Mouse (Mus musculus) heart, embryonic 10.5 days (tissue): ENCODE measurements around the gene Zmynd10. TPM values are rescaled to one million over a fixed set of nuclear protein-coding genes. Genes with fewer than 3 reads are reported as not detected.

Experiments used
- DNase-seq: peaks from one replicate; pipeline ENCODE4 v3.0.0-alpha.2; 2017; ENCODE audit warnings: low spot score
- H3K27ac ChIP-seq: fragments of 300-500 bp; sonication (generic); 2 replicates; pipeline ENCODE4 v1.5.1; 2016; ENCODE audit warnings: mild to moderate bottlenecking
- H3K27me3 ChIP-seq: fragments of 300-500 bp; sonication (generic); 2 replicates; pipeline ENCODE4 v1.6.1; 2016; ENCODE audit warnings: mild to moderate bottlenecking; ENCODE audit not compliant: poor library complexity, insufficient read depth, severe bottlenecking
- H3K36me3 ChIP-seq: fragments of 300-500 bp; sonication (generic); 2 replicates; pipeline ENCODE4 v1.6.1; 2016; ENCODE audit warnings: mild to moderate bottlenecking, moderate library complexity
- H3K4me1 ChIP-seq: fragments of 300-500 bp; sonication (generic); 2 replicates; pipeline ENCODE4 v1.6.1; 2016; ENCODE audit warnings: mild to moderate bottlenecking
- H3K4me3 ChIP-seq: fragments of 300-500 bp; sonication (generic); 2 replicates; pipeline ENCODE4 v1.5.1; 2016; ENCODE audit warnings: mild to moderate bottlenecking, moderate library complexity
- H3K9me3 ChIP-seq: fragments of 300-500 bp; sonication (generic); 2 replicates; pipeline ENCODE4 v1.6.1; 2016; ENCODE audit warnings: mild to moderate bottlenecking, moderate library complexity
- WGBS: fragments of 180-500 bp; shearing (Covaris S2); methylation state at CpG from one replicate; pipeline ENCODE4 v1.1.7; 2016; 5-methylcytosine and 5-hydroxymethylcytosine counted together
- polyA plus RNA-seq: library from polyadenylated mRNA; unstranded; fragments of >200 nt; fragmentation: Nextera tagmentation; extraction: Ambion mirVana; gene quantifications from 2 replicates; pipeline ENCODE4 v1.2.1, GENCODE M21; 2016

The Zmynd10 gene
- polyA plus RNA-seq, 1 experiment from 2014 or later: not detected

DNA sequence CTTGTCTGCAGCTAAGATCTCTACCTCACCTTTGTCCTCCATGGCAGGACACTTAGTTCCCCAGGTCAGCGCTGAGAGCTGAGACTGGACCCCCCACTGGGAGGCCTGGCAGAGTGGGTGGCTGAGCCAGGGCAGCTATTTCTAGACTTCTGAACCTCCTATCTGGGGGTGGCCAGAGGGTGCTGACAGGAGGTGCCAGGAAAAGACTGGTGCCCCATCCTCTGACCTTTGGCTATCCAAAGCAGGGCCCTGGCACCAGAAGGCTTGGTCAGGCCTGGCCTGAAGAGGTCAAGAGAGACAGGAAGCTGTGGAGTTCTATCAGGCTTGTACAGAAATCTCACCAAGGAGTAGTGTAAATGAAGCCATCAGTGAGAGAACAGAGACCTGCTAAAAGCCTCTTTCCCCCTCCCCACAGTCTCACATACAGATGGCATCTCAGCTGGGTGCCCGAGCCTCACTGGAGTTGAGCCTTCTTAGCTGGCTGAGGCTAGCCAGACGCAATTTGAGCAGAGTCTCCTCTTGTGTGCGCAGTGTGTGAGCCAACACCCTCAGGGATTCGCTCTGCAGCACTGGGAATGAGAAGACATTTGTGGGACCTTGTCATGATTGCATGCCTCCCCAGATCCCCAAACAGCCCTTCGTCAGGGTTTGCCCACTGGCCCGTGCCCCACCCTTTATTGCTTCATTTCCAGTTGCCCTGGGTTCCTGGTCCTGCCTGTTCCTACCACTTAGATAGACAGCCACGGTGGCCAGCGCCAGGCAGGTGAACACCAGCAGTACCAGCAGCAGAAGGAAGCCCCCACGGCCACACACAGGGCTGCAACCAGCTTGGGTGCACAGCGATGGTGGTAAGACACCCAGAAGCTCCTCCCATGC is 46.2 kb downstream of the Zmynd10 start:
- 82% methylated on average over 11 of the region's 11 CpGs for WGBS
- no peak for DNase-seq
- 0 out of 2 replicates have a peak overlapping the region, but pooled peaks have one; percentile 9 for H3K4me3 ChIP-seq
- H3K36me3 ChIP-seq: peaks cover 62% of the 10 kb centered on the region
- peaks cover 57% of the 10 kb centered on the region for H3K4me1 ChIP-seq
- H3K27me3 ChIP-seq: peaks cover 7% of the 10 kb centered on the region; the same call in 1 of the 2 replicates
- peak overlapping the region; percentile 42; the same call in 1 of the 2 replicates for H3K27ac ChIP-seq
- H3K9me3 ChIP-seq: no peaks in the 10 kb centered on the region

DNA sequence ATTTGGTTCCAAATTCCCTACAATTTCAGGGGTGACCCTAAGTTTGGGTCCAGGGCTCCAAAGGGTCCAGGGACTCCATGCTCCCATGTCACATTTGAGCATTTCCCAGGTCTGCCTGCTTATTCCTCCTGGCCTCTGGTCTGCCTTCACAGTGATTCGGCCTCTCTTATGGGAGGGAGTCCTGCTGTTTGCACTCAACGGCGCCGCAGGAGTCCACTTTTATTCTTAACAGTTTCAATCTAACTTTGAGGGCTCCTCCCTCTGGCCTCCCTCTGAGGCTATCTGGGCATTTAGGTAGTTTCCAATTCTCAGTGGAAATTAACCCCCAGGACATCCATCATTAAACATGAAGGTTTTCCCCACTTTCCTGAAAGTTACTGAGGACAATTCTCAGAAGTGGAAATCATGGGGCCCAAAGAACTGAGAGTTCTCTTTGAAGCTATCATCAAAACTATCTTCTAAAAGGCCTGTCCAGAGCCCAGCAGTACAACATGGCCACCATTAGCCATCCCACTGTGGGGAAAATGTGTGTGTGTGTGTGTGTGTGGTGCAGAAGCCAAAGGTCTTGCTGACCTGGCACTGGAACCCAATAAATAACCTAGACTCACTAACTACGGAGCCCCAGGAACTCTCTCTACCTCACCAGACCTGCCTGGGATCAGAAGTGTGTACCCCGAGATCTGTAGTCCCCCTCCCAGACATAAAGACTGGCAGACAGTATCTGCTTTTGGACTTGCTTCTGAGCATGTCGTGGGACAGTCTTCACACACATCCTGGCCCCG is 47.4 kb downstream of the Zmynd10 start:
- H3K4me3 ChIP-seq: no peak overlapping the region
- WGBS: 82% methylated on average over 8 of the region's 8 CpGs
- no peaks in the 10 kb centered on the region for H3K9me3 ChIP-seq
- no peak overlapping the region for H3K27ac ChIP-seq
- peaks cover 47% of the 10 kb centered on the region for H3K4me1 ChIP-seq
- no peak for DNase-seq
- peaks cover 18% of the 10 kb centered on the region for H3K27me3 ChIP-seq
- H3K36me3 ChIP-seq: peaks cover 64% of the 10 kb centered on the region

- Histone ChIP-seq H3K27me3 (peaks cover 38% of the 10 kb centered on the region), H3K4me3 (peak overlapping the region; percentile 44), H3K27ac (peak overlapping the region; percentile 88), H3K4me1 (peaks cover 45% of the 10 kb centered on the region), H3K9me3 (no peaks in the 10 kb centered on the region), H3K36me3 (peaks cover 40% of the 10 kb centered on the region)
- 70% methylated on average over 11 of the region's 11 CpGs for WGBS
- no peak for DNase-seq
These were observed 49.8 kb downstream of the Zmynd10 start for GRCm38 (mm10) chr9:107596619-107597569.

DNA sequence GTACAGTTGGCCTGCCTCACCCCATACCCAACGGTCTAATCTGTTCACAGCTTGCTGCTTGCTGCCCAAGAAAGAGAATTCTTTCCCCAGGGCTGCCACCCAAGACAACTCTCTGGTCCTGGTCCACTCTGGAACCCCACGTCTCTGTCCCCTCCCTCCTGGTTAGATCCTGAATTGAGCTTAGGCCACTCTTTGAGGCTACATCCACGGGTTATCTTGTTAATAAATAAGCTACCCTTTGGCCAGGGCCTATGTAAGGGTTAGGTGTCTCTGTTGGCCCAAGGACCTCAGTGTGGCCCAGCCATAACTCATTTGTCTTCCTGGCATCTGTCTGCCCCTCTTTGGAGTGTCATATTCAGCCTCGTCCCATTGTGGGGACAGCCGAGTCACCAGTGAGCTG is 51.3 kb downstream of the Zmynd10 start:
- Histone ChIP-seq H3K4me3 (no peak overlapping the region), H3K4me1 (peaks cover 46% of the 10 kb centered on the region), H3K27ac (0 out of 2 replicates have a peak overlapping the region, but pooled peaks have one; percentile 30), H3K36me3 (peaks cover 25% of the 10 kb centered on the region), H3K9me3 (no peaks in the 10 kb centered on the region), H3K27me3 (peaks cover 46% of the 10 kb centered on the region)
- WGBS: 77% methylated on average over 5 of the region's 5 CpGs
- DNase-seq: no peak

- WGBS: 76% methylated on average over 9 of the region's 9 CpGs
- no peak for DNase-seq
- H3K27ac ChIP-seq: no peak overlapping the region
- H3K4me1 ChIP-seq: peaks cover 50% of the 10 kb centered on the region
- H3K4me3 ChIP-seq: no peak overlapping the region
- peaks cover 57% of the 10 kb centered on the region for H3K27me3 ChIP-seq
- no peaks in the 10 kb centered on the region for H3K9me3 ChIP-seq
- peaks cover 15% of the 10 kb centered on the region; the same call in 1 of the 2 replicates for H3K36me3 ChIP-seq
These were observed 52.3 kb downstream of the Zmynd10 start for GRCm38 (mm10) chr9:107599433-107599832.

- no peak for DNase-seq
- no peak overlapping the region for H3K4me3 ChIP-seq
- peak overlapping the region; percentile 4; the same call in 1 of the 2 replicates for H3K27ac ChIP-seq
- 60% methylated on average over 14 of the region's 14 CpGs for WGBS
- H3K9me3 ChIP-seq: no peaks in the 10 kb centered on the region
- peaks cover 61% of the 10 kb centered on the region for H3K27me3 ChIP-seq
- H3K4me1 ChIP-seq: peaks cover 55% of the 10 kb centered on the region
- H3K36me3 ChIP-seq: peaks cover 11% of the 10 kb centered on the region; the same call in 1 of the 2 replicates
These were observed 52.7 kb downstream of the Zmynd10 start for GRCm38 (mm10) chr9:107599842-107600241.

GRCm38 (mm10) chr9:107600745-107601144 is 53.6 kb downstream of the Zmynd10 start:
- Histone ChIP-seq H3K27me3 (peaks cover 69% of the 10 kb centered on the region), H3K9me3 (no peaks in the 10 kb centered on the region), H3K4me3 (no peak overlapping the region), H3K4me1 (peaks cover 62% of the 10 kb centered on the region), H3K27ac (no peak overlapping the region), H3K36me3 (peaks cover 8% of the 10 kb centered on the region; the same call in 1 of the 2 replicates)
- no peak for DNase-seq
- WGBS: 72% methylated on average over 12 of the region's 12 CpGs

Other genes starting within 250 kb of the Zmynd10 start
- gene Hemk1, start 208.9 kb upstream of the Zmynd10 start, polyA plus RNA-seq: 13.4 and 14.6 TPM in 2 replicates
- 0.74 and 1.2 TPM in 2 replicates for gene 6430571L13Rik, start 206.7 kb upstream of the Zmynd10 start, polyA plus RNA-seq
- gene Cacna2d2, start 147.7 kb upstream of the Zmynd10 start, polyA plus RNA-seq: 6.8 TPM in 2 replicates
- gene Tmem115, start 13.4 kb upstream of the Zmynd10 start, polyA plus RNA-seq: 42.7 and 46.8 TPM in 2 replicates
- 24.1 and 24.5 TPM in 2 replicates for gene Cyb561d2, start 5.1 kb upstream of the Zmynd10 start, polyA plus RNA-seq
- 28.3 and 33.1 TPM in 2 replicates for gene Nprl2, start 5.1 kb upstream of the Zmynd10 start, polyA plus RNA-seq
- gene Rassf1, start 4.3 kb downstream of the Zmynd10 start, polyA plus RNA-seq: 50.5 and 51.7 TPM in 2 replicates
- 64.7 and 70.0 TPM in 2 replicates for gene Tusc2, start 16.0 kb downstream of the Zmynd10 start, polyA plus RNA-seq
- 116 and 128 TPM in 2 replicates for gene Hyal2, start 20.6 kb downstream of the Zmynd10 start, polyA plus RNA-seq
- gene Hyal1, start 29.6 kb downstream of the Zmynd10 start, polyA plus RNA-seq: 4.9 and 6.8 TPM in 2 replicates
- gene Naa80, start 31.6 kb downstream of the Zmynd10 start, polyA plus RNA-seq: 14.8 and 15.3 TPM in 2 replicates
- 0.36 and 0.70 TPM in 2 replicates for gene Hyal3, start 33.5 kb downstream of the Zmynd10 start, polyA plus RNA-seq
- gene Ifrd2, start 40.3 kb downstream of the Zmynd10 start, polyA plus RNA-seq: 58.0 and 62.8 TPM in 2 replicates
- 4.9 and 8.2 TPM in 2 replicates for gene Sema3b, start 61.9 kb downstream of the Zmynd10 start, polyA plus RNA-seq
- gene Gnai2, start 88.1 kb downstream of the Zmynd10 start, polyA plus RNA-seq: 359 and 404 TPM in 2 replicates
- gene Slc38a3, start 122.2 kb downstream of the Zmynd10 start, polyA plus RNA-seq: 4.2 and 4.5 TPM in 2 replicates
- gene Gnat1, start 132.4 kb downstream of the Zmynd10 start, polyA plus RNA-seq: 1.2 and 3.2 TPM in 2 replicates
- 4.7 and 13.2 TPM in 2 replicates for gene Sema3f, start 163.2 kb downstream of the Zmynd10 start, polyA plus RNA-seq
- 131 and 159 TPM in 2 replicates for gene Rbm5, start 223.7 kb downstream of the Zmynd10 start, polyA plus RNA-seq